Mouse (Mus musculus) ES-E14 (cell line): ENCODE measurements around the gene Hhip. TPM values are rescaled to one million over a fixed set of nuclear protein-coding genes. Genes with fewer than 3 reads are reported as not detected.

Experiments
- DNase-seq: peaks from one replicate; pipeline ENCODE4 v3.0.0-alpha.2; 2013; ENCODE audit warnings: low read depth, low spot score
- H3K27ac ChIP-seq: 2 replicates; pipeline ENCODE4 v1.5.1; 2012; ENCODE audit warnings: low read depth, mild to moderate bottlenecking, low read length, moderate library complexity, mixed read lengths; ENCODE audit not compliant: poor library complexity, insufficient read depth, severe bottlenecking
- H3K36me3 ChIP-seq: 2 replicates; pipeline ENCODE4 v1.6.1; 2012; ENCODE audit warnings: mild to moderate bottlenecking, low read length, moderate library complexity, mixed read lengths; ENCODE audit not compliant: control insufficient read depth, poor library complexity, insufficient read depth, severe bottlenecking
- H3K4me1 ChIP-seq, 2 experiments: fragments of 150-350 bp in 1 of 2; sonication (generic) in 1 of 2; 2 replicates each; pipeline ENCODE4 v1.6.1; 2012; ENCODE audit warnings: low read length in 2 of 2, mild to moderate bottlenecking in 1 of 2, mixed read lengths in 1 of 2; ENCODE audit not compliant: control insufficient read depth in 2 of 2, insufficient read depth in 2 of 2, poor library complexity in 1 of 2
- H3K4me3 ChIP-seq, 2 experiments: fragments of 150-350 bp in 1 of 2; sonication (generic) in 1 of 2; 2 replicates each; pipeline ENCODE4 v1.5.1; 2012; ENCODE audit warnings: low read length in 2 of 2, low read depth in 1 of 2, mild to moderate bottlenecking in 1 of 2, mixed read lengths in 1 of 2; ENCODE audit not compliant: insufficient read depth in 1 of 2, poor library complexity in 1 of 2, severe bottlenecking in 1 of 2
- H3K9ac ChIP-seq: 2 replicates; pipeline ENCODE4 v1.6.1; 2012; ENCODE audit warnings: low read depth, mild to moderate bottlenecking, low read length, mixed read lengths; ENCODE audit not compliant: poor library complexity, insufficient read depth, severe bottlenecking
- H3K9me3 ChIP-seq: fragments of 150-350 bp; sonication (generic); 2 replicates; pipeline ENCODE4 v1.6.1; 2012; ENCODE audit warnings: low read depth, mild to moderate bottlenecking, low read length; ENCODE audit not compliant: control insufficient read depth, insufficient read depth
- CHD2 ChIP-seq: IDR thresholded peaks from 2 replicates; pipeline ENCODE4 v1.6.1; 2014; ENCODE audit warnings: mild to moderate bottlenecking, low read depth, low read length, inconsistent platforms
- HCFC1 ChIP-seq: IDR thresholded peaks from 2 replicates; pipeline ENCODE4 v1.6.1; 2012; ENCODE audit warnings: low read length, inconsistent platforms, borderline replicate concordance; ENCODE audit not compliant: insufficient read depth
- MAFK ChIP-seq: IDR thresholded peaks from 2 replicates; pipeline ENCODE4 v1.6.1; 2014; ENCODE audit warnings: mild to moderate bottlenecking, low read depth, low read length, inconsistent platforms; ENCODE audit not compliant: insufficient read depth
- ZC3H11A ChIP-seq: IDR thresholded peaks from 2 replicates; pipeline ENCODE4 v1.6.1; 2012; ENCODE audit warnings: low read depth, mild to moderate bottlenecking, inconsistent platforms, low read length, borderline replicate concordance
- ZNF384 ChIP-seq: IDR thresholded peaks from 2 replicates; pipeline ENCODE4 v1.6.1; 2012; ENCODE audit warnings: low read depth, low read length, inconsistent platforms
- in situ Hi-C, 2 experiments: fragments of 600-800 bp; cut with MboI; formaldehyde crosslinking; loops; one replicate each; pipeline ENCODE4 v1.15.1; 2025; ENCODE audit warnings: low sequenced_read_pairs in 2 of 2, inconsistent platforms in 1 of 2; ENCODE audit not compliant: unreplicated experiment in 2 of 2
- total RNA-seq: library from RNA; depleted of rRNA; stranded (reverse); fragments of 300-350 nt; gene quantifications from 2 replicates; pipeline ENCODE4 v1.2.3, GENCODE M21; 2012; rRNA removed

Gene Hhip
- total RNA-seq, result 2.5 and 4.6 TPM in 2 replicates

GRCm38 (mm10) chr8:80057198-80058174 lies at the start of gene Hhip:
Gene Hhip (minus strand): TSS chr8:80058006.
- Histone ChIP-seq H3K9ac (no peak within 1 kb of the TSS), H3K36me3 (no peaks in the 10 kb centered on the region), H3K9me3 (no peaks in the 10 kb centered on the region), H3K4me3 (peak within 1 kb of the TSS; percentile 54 to 76), H3K27ac (no peak within 1 kb of the TSS), H3K4me1 (peaks cover 4% of the 10 kb centered on the region in 2 experiments; a peak in 2 of 4 replicates)
- no peak for TF ChIP-seq ZNF384
- no peak for TF ChIP-seq CHD2
- TF ChIP-seq ZC3H11A, result no peak
- no peak for TF ChIP-seq MAFK
- TF ChIP-seq HCFC1, result no peak
- in situ Hi-C loops, result no loop called here
- DNase-seq, result no peak

- no peak overlapping the region for H3K4me3 ChIP-seq
- no peak overlapping the region for H3K27ac ChIP-seq
- no peaks in the 10 kb centered on the region for H3K4me1 ChIP-seq
- no peak overlapping the region for H3K9ac ChIP-seq
- H3K9me3 ChIP-seq, result no peaks in the 10 kb centered on the region
- no peaks in the 10 kb centered on the region for H3K36me3 ChIP-seq
- in situ Hi-C loops, result no loop called here
- TF ChIP-seq CHD2 (no peak), ZNF384 (no peak), HCFC1 (no peak), ZC3H11A (no peak), MAFK (no peak)
- no peak for DNase-seq
Measured at GRCm38 (mm10) chr8:80087021-80087420, 29.2 kb upstream of the Hhip start.

GRCm38 (mm10) chr8:80058193-80058592 lies 387 bp upstream of the Hhip start:
- H3K4me1 ChIP-seq, result peaks cover 4% of the 10 kb centered on the region in 2 experiments; a peak in 2 of 4 replicates
- H3K4me3 ChIP-seq, result peak overlapping the region; percentile 22 to 76
- TF ChIP-seq ZC3H11A, result no peak
- no peak for TF ChIP-seq ZNF384
- TF ChIP-seq CHD2, result no peak
- no peak for TF ChIP-seq HCFC1
- no peak for TF ChIP-seq MAFK
- no peaks in the 10 kb centered on the region for H3K36me3 ChIP-seq
- in situ Hi-C loops, result no loop called here
- no peak for DNase-seq
- H3K9ac ChIP-seq, result no peak overlapping the region
- H3K27ac ChIP-seq, result no peak overlapping the region
- no peaks in the 10 kb centered on the region for H3K9me3 ChIP-seq

- in situ Hi-C loops, result no loop called here
- Histone ChIP-seq H3K4me3 (peak overlapping the region; percentile 54 to 76; a peak in 2 of 4 replicates), H3K36me3 (no peaks in the 10 kb centered on the region), H3K4me1 (peaks cover 4% of the 10 kb centered on the region in 2 experiments; a peak in 2 of 4 replicates), H3K9me3 (no peaks in the 10 kb centered on the region), H3K9ac (no peak overlapping the region), H3K27ac (no peak overlapping the region)
- TF ChIP-seq MAFK (no peak), ZC3H11A (no peak), CHD2 (no peak), ZNF384 (no peak), HCFC1 (no peak)
- no peak for DNase-seq
Measured at GRCm38 (mm10) chr8:80056331-80057070, 1.3 kb downstream of the Hhip start.
